Mouse (Mus musculus) midbrain, embryonic 14.5 days (tissue): ENCODE measurements around the gene Psmg1. TPM values are rescaled to one million over a fixed set of nuclear protein-coding genes. Genes with fewer than 3 reads are reported as not detected.
A peak's percentile ranks its signal among the peaks of the same experiment; 100 is the strongest.

Source experiments
- ATAC-seq: fragments of 200-750 bp; cut with Nextera tagmentation; 2 replicates; pipeline ENCODE4 v1.8.0; 2017; ENCODE audit warnings: moderate number of reproducible peaks, moderate library complexity; ENCODE audit not compliant: low FRiP score, low TSS enrichment
- DNase-seq: peaks from one replicate; pipeline ENCODE4 v3.0.0-alpha.2; 2015
- H3K27ac ChIP-seq: fragments of 300-500 bp; sonication (generic); replicated peaks from 2 replicates; pipeline ENCODE4 v1.5.1; 2014; ENCODE audit warnings: mild to moderate bottlenecking, low read depth, low read length, moderate library complexity
- H3K27me3 ChIP-seq: fragments of 300-500 bp; sonication (generic); 2 replicates; pipeline ENCODE4 v1.6.1; 2014; ENCODE audit warnings: low read length, control low read depth, mixed read lengths; ENCODE audit not compliant: control insufficient read depth, insufficient read depth
- H3K36me3 ChIP-seq: fragments of 300-500 bp; sonication (generic); 2 replicates; pipeline ENCODE4 v1.6.1; 2014; ENCODE audit warnings: low read length, control low read depth; ENCODE audit not compliant: control insufficient read depth, insufficient read depth
- H3K4me1 ChIP-seq: fragments of 300-500 bp; sonication (generic); 2 replicates; pipeline ENCODE4 v1.6.1; 2014; ENCODE audit warnings: mild to moderate bottlenecking, antibody characterized with exemption, low read length, control low read depth; ENCODE audit not compliant: control insufficient read depth, insufficient read depth
- H3K4me2 ChIP-seq: fragments of 300-500 bp; sonication (generic); 2 replicates; pipeline ENCODE4 v1.6.1; 2014; ENCODE audit warnings: mild to moderate bottlenecking, low read length, moderate library complexity
- H3K4me3 ChIP-seq: fragments of 300-500 bp; sonication (generic); replicated peaks from 2 replicates; pipeline ENCODE4 v1.5.1; 2014; ENCODE audit warnings: low read depth, low read length
- H3K9ac ChIP-seq: fragments of 300-500 bp; sonication (generic); replicated peaks from 2 replicates; pipeline ENCODE4 v1.6.1; 2014; ENCODE audit warnings: mild to moderate bottlenecking, low read length, moderate library complexity
- H3K9me3 ChIP-seq: fragments of 300-500 bp; sonication (generic); 2 replicates; pipeline ENCODE4 v1.6.1; 2016; ENCODE audit warnings: low read length, control low read depth, mixed read lengths; ENCODE audit not compliant: control insufficient read depth
- WGBS: fragments of 180-500 bp; shearing (Covaris S2); extraction: QIAGEN DNeasy Blood & Tissue Kit; methylation state at CpG from one replicate; pipeline ENCODE4 v1.1.7; 2014; 5-methylcytosine and 5-hydroxymethylcytosine counted together
- polyA plus RNA-seq: library from polyadenylated mRNA; unstranded; fragments of >200 nt; fragmentation: Nextera tagmentation; extraction: Ambion mirVana; gene quantifications from 2 replicates; pipeline ENCODE4 v1.2.1, GENCODE M21; 2014

Psmg1 gene
- 59.8 and 62.4 TPM in 2 replicates for polyA plus RNA-seq

DNA sequence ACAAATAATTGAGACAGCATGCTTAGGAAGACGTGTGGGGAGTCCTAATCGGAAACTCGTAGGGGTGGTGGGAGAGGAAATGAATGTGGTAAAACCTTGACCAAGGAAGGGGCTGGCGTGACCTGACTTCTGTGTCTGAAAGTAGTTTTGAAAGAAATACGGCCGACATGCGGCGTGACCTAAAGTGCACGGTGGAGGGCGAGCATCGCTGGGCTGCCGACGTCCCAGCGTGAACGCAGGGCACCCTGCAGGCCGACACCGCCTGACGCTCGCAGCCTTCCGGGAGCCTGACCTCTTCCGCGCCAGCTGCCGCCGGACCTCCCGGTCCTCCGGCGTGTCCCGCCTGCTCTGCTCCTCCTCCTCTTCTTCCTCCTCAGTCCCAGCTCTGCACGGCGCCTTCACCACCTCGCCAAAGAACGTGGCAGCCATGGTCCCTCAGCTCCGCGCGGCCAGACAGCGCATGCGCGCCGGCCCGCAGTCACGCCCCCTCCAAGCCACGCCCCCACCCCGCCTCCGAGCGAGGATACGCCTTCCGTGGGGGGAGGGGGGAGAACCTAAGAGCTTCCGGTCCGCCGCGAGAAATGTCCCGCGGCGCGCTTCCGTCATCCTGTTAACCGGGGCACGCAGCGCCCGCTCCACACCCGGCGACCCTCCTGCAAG lies at the start of gene Psmg1:
Gene Psmg1, minus strand, starts transcription at position 499 of the 660 bp plus-strand sequence.
- WGBS = under 1% methylated on average over 62 of the region's 62 CpGs
- peak; percentile 100 for DNase-seq
- Histone ChIP-seq H3K36me3 (peaks cover 41% of the 10 kb centered on the region), H3K9ac (peak within 1 kb of the TSS; percentile 69), H3K4me2 (peak within 1 kb of the TSS; percentile 74), H3K27me3 (no peaks in the 10 kb centered on the region), H3K4me1 (peaks cover 9% of the 10 kb centered on the region), H3K27ac (peak within 1 kb of the TSS; percentile 86), H3K9me3 (no peaks in the 10 kb centered on the region), H3K4me3 (peak within 1 kb of the TSS; percentile 76)
- ATAC-seq = peak; percentile 94

DNA sequence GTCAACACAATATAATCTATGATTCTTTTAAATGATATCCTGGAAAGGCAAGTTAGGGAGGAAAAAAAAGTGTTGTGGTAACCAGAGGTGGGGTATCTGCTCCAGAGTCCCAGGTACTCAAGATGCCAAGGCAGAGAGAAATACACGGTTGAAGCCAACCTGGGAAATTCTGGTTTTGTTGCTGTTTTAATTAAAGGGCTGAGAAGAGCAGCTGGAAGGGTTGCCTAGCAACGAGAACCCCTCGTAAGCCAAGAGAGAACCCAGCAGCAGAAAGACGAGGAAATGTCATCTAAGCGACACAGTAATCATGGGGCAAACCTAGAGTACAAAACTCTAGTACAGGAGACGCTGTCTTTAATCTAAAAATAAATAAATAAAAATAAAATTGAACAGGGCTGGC lies 48.8 kb upstream of the Psmg1 start:
- Histone ChIP-seq H3K27ac (no peak overlapping the region), H3K4me2 (no peak overlapping the region), H3K4me1 (no peaks in the 10 kb centered on the region), H3K9ac (no peak overlapping the region), H3K4me3 (no peak overlapping the region), H3K27me3 (no peaks in the 10 kb centered on the region), H3K36me3 (peaks cover 98% of the 10 kb centered on the region), H3K9me3 (no peaks in the 10 kb centered on the region)
- 50% methylated on average over 6 of the region's 6 CpGs for WGBS
- DNase-seq (peak; percentile 46), ATAC-seq (no peak)

DNA sequence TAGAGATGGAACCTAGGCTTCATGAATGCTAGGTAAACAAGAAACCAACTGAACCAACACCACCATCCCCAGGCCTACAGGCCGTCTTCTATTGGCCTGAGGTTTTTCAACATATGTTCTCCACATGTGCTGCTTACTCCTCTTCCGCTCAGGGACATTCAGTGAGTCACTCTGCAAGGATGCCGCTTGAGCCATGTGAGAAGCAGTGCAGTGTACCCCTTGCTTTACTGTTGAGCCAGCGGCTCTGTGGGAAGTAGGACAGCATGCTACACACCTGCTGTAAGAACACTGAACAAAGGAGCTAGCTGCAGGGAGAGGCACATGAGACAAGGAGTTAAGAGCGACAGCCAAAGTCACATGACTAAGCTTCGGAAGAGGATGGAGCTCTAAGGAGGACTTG lies 43.7 kb upstream of the Psmg1 start:
- peaks cover 99% of the 10 kb centered on the region for H3K36me3 ChIP-seq
- no peak for DNase-seq
- H3K27ac ChIP-seq = no peak overlapping the region
- H3K27me3 ChIP-seq = no peaks in the 10 kb centered on the region
- H3K4me2 ChIP-seq = no peak overlapping the region
- no peak for ATAC-seq
- no peaks in the 10 kb centered on the region for H3K4me1 ChIP-seq
- no peak overlapping the region for H3K4me3 ChIP-seq
- H3K9ac ChIP-seq = no peak overlapping the region
- 94% methylated on average over 6 of the region's 6 CpGs for WGBS
- no peaks in the 10 kb centered on the region for H3K9me3 ChIP-seq

- no peak for ATAC-seq
- H3K4me1 ChIP-seq = no peaks in the 10 kb centered on the region
- 95% methylated on average over 13 of the region's 13 CpGs for WGBS
- H3K27me3 ChIP-seq = no peaks in the 10 kb centered on the region
- H3K27ac ChIP-seq = no peak overlapping the region
- H3K4me2 ChIP-seq = no peak overlapping the region
- H3K9ac ChIP-seq = no peak overlapping the region
- peaks cover 99% of the 10 kb centered on the region for H3K36me3 ChIP-seq
- no peak overlapping the region for H3K4me3 ChIP-seq
- H3K9me3 ChIP-seq = no peaks in the 10 kb centered on the region
- DNase-seq = no peak
Measured at GRCm38 (mm10) chr16:96032368-96033043, 41.7 kb upstream of the Psmg1 start.

DNA sequence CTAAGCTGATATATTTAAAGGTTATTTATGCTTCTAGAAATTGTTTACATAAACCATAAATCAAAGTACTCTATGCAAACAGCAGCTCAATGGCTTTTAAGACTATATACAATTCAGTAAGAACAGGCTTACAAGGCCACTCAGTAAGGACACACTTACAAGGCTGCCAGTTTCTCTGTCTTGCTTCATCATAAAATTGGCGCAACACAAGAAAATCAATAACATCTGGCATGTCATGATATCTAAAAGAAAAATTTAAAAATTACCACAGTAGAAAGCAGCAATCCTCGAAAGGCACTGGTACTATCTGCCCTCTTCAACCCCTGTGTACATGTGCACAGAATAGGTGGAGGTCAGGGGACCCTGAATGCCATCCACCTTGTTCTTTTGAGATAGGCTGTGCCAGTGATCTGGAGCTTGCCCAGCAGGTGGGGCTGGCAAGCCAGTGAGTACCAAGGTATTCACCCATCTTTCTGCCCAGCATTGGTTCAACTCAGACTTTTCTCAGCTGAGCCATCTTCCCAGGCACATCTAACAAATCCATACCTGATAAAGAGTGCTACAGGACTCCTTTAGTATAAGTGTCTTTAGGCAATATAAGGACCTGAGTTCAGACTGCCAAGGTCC lies 39.8 kb upstream of the Psmg1 start:
- Histone ChIP-seq H3K9ac (no peak overlapping the region), H3K27me3 (no peaks in the 10 kb centered on the region), H3K4me1 (no peaks in the 10 kb centered on the region), H3K4me3 (no peak overlapping the region), H3K9me3 (no peaks in the 10 kb centered on the region), H3K27ac (no peak overlapping the region), H3K36me3 (peaks cover 99% of the 10 kb centered on the region), H3K4me2 (no peak overlapping the region)
- ATAC-seq (no peak), DNase-seq (peak; percentile 43)
- over 99% methylated on average over 2 of the region's 2 CpGs for WGBS

- Histone ChIP-seq H3K9ac (no peak overlapping the region), H3K27me3 (no peaks in the 10 kb centered on the region), H3K4me3 (no peak overlapping the region), H3K27ac (no peak overlapping the region), H3K36me3 (peaks cover 93% of the 10 kb centered on the region), H3K4me2 (no peak overlapping the region), H3K4me1 (no peaks in the 10 kb centered on the region), H3K9me3 (no peaks in the 10 kb centered on the region)
- ATAC-seq (no peak), DNase-seq (no peak)
- WGBS = 96% methylated on average over 5 of the region's 5 CpGs
Measured at GRCm38 (mm10) chr16:96026256-96026655, 35.5 kb upstream of the Psmg1 start.

DNA sequence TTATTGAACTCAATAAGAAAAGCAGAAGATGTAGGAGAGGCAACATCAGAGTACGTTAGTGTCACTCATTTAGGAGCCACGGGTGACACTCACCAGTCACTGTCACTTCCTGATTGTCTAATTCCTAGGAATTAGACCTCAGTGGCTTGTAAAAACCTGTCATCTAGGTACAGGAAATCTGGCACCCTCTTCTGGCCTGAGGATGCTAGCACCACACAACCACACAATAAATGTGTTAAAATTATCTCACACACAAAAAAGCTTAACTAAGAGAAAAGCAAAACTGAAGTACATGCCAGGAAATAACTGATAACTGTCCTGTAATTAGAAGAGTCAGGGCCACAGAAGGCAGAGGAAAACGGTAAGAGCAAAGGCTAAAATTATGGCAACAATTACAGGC lies 34.5 kb upstream of the Psmg1 start:
- 89% methylated on average over 3 of the region's 3 CpGs for WGBS
- peaks cover 93% of the 10 kb centered on the region for H3K36me3 ChIP-seq
- no peaks in the 10 kb centered on the region for H3K9me3 ChIP-seq
- no peak overlapping the region for H3K4me3 ChIP-seq
- no peak for ATAC-seq
- H3K4me1 ChIP-seq = no peaks in the 10 kb centered on the region
- no peak overlapping the region for H3K9ac ChIP-seq
- no peak overlapping the region for H3K27ac ChIP-seq
- H3K27me3 ChIP-seq = no peaks in the 10 kb centered on the region
- H3K4me2 ChIP-seq = no peak overlapping the region
- DNase-seq = peak; percentile 8

GRCm38 (mm10) chr16:96021045-96021444 lies 30.3 kb upstream of the Psmg1 start:
- H3K4me3 ChIP-seq = no peak overlapping the region
- no peak overlapping the region for H3K27ac ChIP-seq
- peaks cover 92% of the 10 kb centered on the region for H3K36me3 ChIP-seq
- no peaks in the 10 kb centered on the region for H3K27me3 ChIP-seq
- no peak for ATAC-seq
- H3K4me1 ChIP-seq = no peaks in the 10 kb centered on the region
- no peaks in the 10 kb centered on the region for H3K9me3 ChIP-seq
- H3K9ac ChIP-seq = no peak overlapping the region
- DNase-seq = no peak
- no peak overlapping the region for H3K4me2 ChIP-seq
- WGBS = 95% methylated on average over 10 of the region's 10 CpGs
